Mouse (Mus musculus): ENCODE data around the gene Foxo4. TPM values are rescaled to one million over a fixed set of nuclear protein-coding genes. Genes with fewer than 3 reads are reported as not detected.

Gene Foxo4
- polyA plus RNA-seq, 1 experiment from 2014 or later, result 0.99 TPM

Other genes with a start within 250 kb of the Foxo4 start
- gene Tex11, start 194.9 kb upstream of the Foxo4 start, polyA plus RNA-seq (2014; fragmentation: Nextera tagmentation; extraction: Ambion mirVana), result 0.17 TPM in 1 of 2 replicates, not detected in the other
- gene Slc7a3, start 168.5 kb upstream of the Foxo4 start, polyA plus RNA-seq (2014; fragmentation: Nextera tagmentation; extraction: Ambion mirVana), result 3.8 and 6.7 TPM in 2 replicates
- 41.4 and 42.3 TPM in 2 replicates for gene Snx12, start 32.0 kb upstream of the Foxo4 start, polyA plus RNA-seq (2014; fragmentation: Nextera tagmentation; extraction: Ambion mirVana)
- gene Gm614, start 9.5 kb downstream of the Foxo4 start, polyA plus RNA-seq (2014; fragmentation: Nextera tagmentation; extraction: Ambion mirVana), result not detected in 2 replicates
- gene Il2rg, start 13.7 kb downstream of the Foxo4 start, polyA plus RNA-seq (2014; fragmentation: Nextera tagmentation; extraction: Ambion mirVana), result 4.9 and 7.6 TPM in 2 replicates
- gene Gm20489, start 14.5 kb downstream of the Foxo4 start, polyA plus RNA-seq (2014; fragmentation: Nextera tagmentation; extraction: Ambion mirVana), result not detected in 2 replicates
- gene Med12, start 19.5 kb downstream of the Foxo4 start, polyA plus RNA-seq (2014; fragmentation: Nextera tagmentation; extraction: Ambion mirVana), result 28.0 and 33.9 TPM in 2 replicates
- 95.9 and 116 TPM in 2 replicates for gene Nlgn3, start 44.6 kb downstream of the Foxo4 start, polyA plus RNA-seq (2014; fragmentation: Nextera tagmentation; extraction: Ambion mirVana)
- gene Gjb1, start 121.8 kb downstream of the Foxo4 start, polyA plus RNA-seq (2014; fragmentation: Nextera tagmentation; extraction: Ambion mirVana), result 0.96 and 1.3 TPM in 2 replicates
- 66.6 and 72.7 TPM in 2 replicates for gene Zmym3, start 166.3 kb downstream of the Foxo4 start, polyA plus RNA-seq (2014; fragmentation: Nextera tagmentation; extraction: Ambion mirVana)
- gene Nono, start 174.8 kb downstream of the Foxo4 start, polyA plus RNA-seq (2014; fragmentation: Nextera tagmentation; extraction: Ambion mirVana), result 256 and 283 TPM in 2 replicates
- gene Itgb1bp2, start 194.6 kb downstream of the Foxo4 start, polyA plus RNA-seq (2014; fragmentation: Nextera tagmentation; extraction: Ambion mirVana), result 0.69 and 0.90 TPM in 2 replicates